11 mouse cellular contexts compared by ENCODE assay signal in genomic region chr17:46647279-46647678, GRCm38 (mm10). TPM values are rescaled to one million over a fixed set of nuclear protein-coding genes. Genes with fewer than 3 reads are reported as not detected.
A peak's percentile ranks its signal among the peaks of the same experiment; 100 is the strongest.
DNase-seq lines count a peak whose midpoint lies in the region; ATAC-seq lines count a peak whose summit lies in the region.
"Had no signal": no experiment of that assay in that cellular context is flagged by ENCODE, and none has a peak within 500 bp of the region (broad histone marks: within the 10 kb centered on the region; RNA-seq: fewer than 3 reads in every experiment).

No protein-coding gene starts in this region.

- H3K4me2 ChIP-seq in kidney, embryonic 14.5 days (replicated peaks; ENCODE audit: low read depth, low read length) = peak overlapping the region; percentile 89; the same call in 1 of the 2 replicates
- H3K4me2 ChIP-seq in embryonic facial prominence, embryonic 15.5 days (replicated peaks) = no peak overlapping the region
- H3K4me2 ChIP-seq in intestine, embryonic 16.5 days (ENCODE audit: low read depth, low read length) = peak overlapping the region; percentile 77
- H3K4me2 ChIP-seq in midbrain, embryonic 14.5 days (ENCODE audit: low read length) = peak overlapping the region; percentile 95; the same call in 1 of the 2 replicates

- no peaks in the 10 kb centered on the region for H3K27me3 ChIP-seq in kidney, embryonic 14.5 days (ENCODE audit: control insufficient read depth, insufficient read depth, low read length)
- no peaks in the 10 kb centered on the region for H3K27me3 ChIP-seq in embryonic facial prominence, embryonic 15.5 days
- H3K27me3 ChIP-seq in intestine, embryonic 16.5 days (replicated peaks; ENCODE audit: control insufficient read depth, insufficient read depth, low read length) = no peaks in the 10 kb centered on the region
- no peaks in the 10 kb centered on the region for H3K27me3 ChIP-seq in midbrain, embryonic 14.5 days (ENCODE audit: control insufficient read depth, insufficient read depth, low read length)
- H3K27me3 ChIP-seq: hindbrain, embryonic 15.5 days had no signal

- no peak for ATAC-seq in kidney, embryonic 14.5 days (ENCODE audit: low FRiP score, low TSS enrichment)
- ATAC-seq in embryonic facial prominence, embryonic 15.5 days (ENCODE audit: insufficient number of reproducible peaks, low FRiP score, low TSS enrichment, low read depth) = no peak
- ATAC-seq in intestine, embryonic 16.5 days = no peak
- no peak for ATAC-seq in midbrain, embryonic 14.5 days (ENCODE audit: low FRiP score, low TSS enrichment)
- ATAC-seq in monocyte, adult 5-6 weeks (replicated peaks; ENCODE audit: insufficient number of reproducible peaks, low FRiP score, low TSS enrichment, poor library complexity, severe bottlenecking) = no peak

- H3K9me3 ChIP-seq in kidney, embryonic 14.5 days (ENCODE audit: control insufficient read depth, low read length) = no peaks in the 10 kb centered on the region
- H3K9me3 ChIP-seq in embryonic facial prominence, embryonic 15.5 days (replicated peaks) = no peaks in the 10 kb centered on the region
- H3K9me3 ChIP-seq in intestine, embryonic 16.5 days (ENCODE audit: control insufficient read depth, low read length) = no peaks in the 10 kb centered on the region
- no peaks in the 10 kb centered on the region for H3K9me3 ChIP-seq in midbrain, embryonic 14.5 days (ENCODE audit: control insufficient read depth, low read length)
- H3K9me3 ChIP-seq: hindbrain, embryonic 15.5 days had no signal

- no peak overlapping the region for H3K27ac ChIP-seq in kidney, embryonic 14.5 days (ENCODE audit: low read depth, low read length)
- no peak overlapping the region for H3K27ac ChIP-seq in embryonic facial prominence, embryonic 15.5 days (replicated peaks)
- H3K27ac ChIP-seq in intestine, embryonic 16.5 days (ENCODE audit: low read length) = no peak overlapping the region
- H3K27ac ChIP-seq in midbrain, embryonic 14.5 days (replicated peaks; ENCODE audit: low read depth, low read length) = no peak overlapping the region

- no peak for DNase-seq in kidney, adult 11 months
- DNase-seq in midbrain, embryonic 14.5 days = no peak
- no peak for DNase-seq in layer of hippocampus, adult 11-12 months (ENCODE audit: low spot score)
- DNase-seq: adrenal gland, postnatal 25 days; cerebellum, postnatal 10 days; lung, postnatal 36 days had no signal

- WGBS in kidney, embryonic 14.5 days = 97% methylated on average over 7 of the region's 7 CpGs
- 91% methylated on average over 7 of the region's 7 CpGs for WGBS in embryonic facial prominence, embryonic 15.5 days
- 87% methylated on average over 7 of the region's 7 CpGs for WGBS in intestine, embryonic 16.5 days
- 92% methylated on average over 7 of the region's 7 CpGs for WGBS in midbrain, embryonic 14.5 days

- no peak overlapping the region for H3K9ac ChIP-seq in kidney, embryonic 14.5 days (ENCODE audit: low read depth, low read length)
- no peak overlapping the region for H3K9ac ChIP-seq in embryonic facial prominence, embryonic 15.5 days
- H3K9ac ChIP-seq in intestine, embryonic 16.5 days (ENCODE audit: low read depth, low read length) = peak overlapping the region; percentile 88; the same call in 1 of the 2 replicates
- no peak overlapping the region for H3K9ac ChIP-seq in midbrain, embryonic 14.5 days (replicated peaks; ENCODE audit: low read length)

- peaks cover 15% of the 10 kb centered on the region; the same call in 1 of the 2 replicates for H3K36me3 ChIP-seq in kidney, embryonic 14.5 days (ENCODE audit: control insufficient read depth, insufficient read depth, low read length)
- H3K36me3 ChIP-seq in embryonic facial prominence, embryonic 15.5 days = peaks cover 13% of the 10 kb centered on the region
- no peaks in the 10 kb centered on the region for H3K36me3 ChIP-seq in intestine, embryonic 16.5 days (ENCODE audit: control insufficient read depth, insufficient read depth, low read length)
- H3K36me3 ChIP-seq in midbrain, embryonic 14.5 days (ENCODE audit: control insufficient read depth, insufficient read depth, low read length) = peaks cover 15% of the 10 kb centered on the region

- peaks cover 33% of the 10 kb centered on the region for H3K4me1 ChIP-seq in kidney, embryonic 14.5 days (ENCODE audit: control insufficient read depth, insufficient read depth, low read length)
- peaks cover 45% of the 10 kb centered on the region for H3K4me1 ChIP-seq in embryonic facial prominence, embryonic 15.5 days
- peaks cover 20% of the 10 kb centered on the region for H3K4me1 ChIP-seq in intestine, embryonic 16.5 days (ENCODE audit: control insufficient read depth, insufficient read depth, low read length)
- H3K4me1 ChIP-seq in midbrain, embryonic 14.5 days (ENCODE audit: control insufficient read depth, insufficient read depth, low read length) = peaks cover 38% of the 10 kb centered on the region

- H3K4me3 ChIP-seq in kidney, embryonic 14.5 days (ENCODE audit: low read length) = peak overlapping the region; percentile 75; the same call in 1 of the 2 replicates
- H3K4me3 ChIP-seq in embryonic facial prominence, embryonic 15.5 days (replicated peaks) = peak overlapping the region; percentile 97; the same call in 1 of the 2 replicates
- H3K4me3 ChIP-seq in intestine, embryonic 16.5 days (ENCODE audit: low read length) = peak overlapping the region; percentile 85
- H3K4me3 ChIP-seq in midbrain, embryonic 14.5 days (replicated peaks; ENCODE audit: low read depth, low read length) = no peak overlapping the region

RNA-seq across cellular contexts. Expression of gene Mrpl2, which starts 1.2 kb away (rescaled TPM):
- 121 and 141 TPM in 2 replicates for polyA plus RNA-seq in kidney, embryonic 14.5 days (2014; fragmentation: Nextera tagmentation; extraction: Ambion mirVana)
- 92.9 and 95.8 TPM in 2 replicates for polyA plus RNA-seq in embryonic facial prominence, embryonic 15.5 days (2015; fragmentation: Nextera tagmentation; extraction: Ambion mirVana)
- 164 and 170 TPM in 2 replicates for polyA plus RNA-seq in intestine, embryonic 16.5 days (2015; fragmentation: Nextera tagmentation; extraction: Ambion mirVana)
- 73.2 and 78.0 TPM in 2 replicates for polyA plus RNA-seq in midbrain, embryonic 14.5 days (2014; fragmentation: Nextera tagmentation; extraction: Ambion mirVana)
- 26.1 to 33.3 TPM (median 28.5 TPM) in 3 replicates for total RNA-seq in monocyte, adult 5-6 weeks (2017)

RNA-seq across cellular contexts. Expression of gene Klc4, which starts 1.5 kb away (rescaled TPM):
- polyA plus RNA-seq in kidney, embryonic 14.5 days (2014; fragmentation: Nextera tagmentation; extraction: Ambion mirVana) = 22.0 and 31.5 TPM in 2 replicates
- 23.4 and 24.5 TPM in 2 replicates for polyA plus RNA-seq in embryonic facial prominence, embryonic 15.5 days (2015; fragmentation: Nextera tagmentation; extraction: Ambion mirVana)
- polyA plus RNA-seq in intestine, embryonic 16.5 days (2015; fragmentation: Nextera tagmentation; extraction: Ambion mirVana) = 93.7 and 104 TPM in 2 replicates
- 32.8 and 33.4 TPM in 2 replicates for polyA plus RNA-seq in midbrain, embryonic 14.5 days (2014; fragmentation: Nextera tagmentation; extraction: Ambion mirVana)
- 15.6 to 18.9 TPM (median 18.5 TPM) in 3 replicates for total RNA-seq in monocyte, adult 5-6 weeks (2017)

RNA-seq across cellular contexts. Expression of gene Cul7, which starts 2.9 kb away (rescaled TPM):
- polyA plus RNA-seq in kidney, embryonic 14.5 days (2014; fragmentation: Nextera tagmentation; extraction: Ambion mirVana) = 40.7 and 42.6 TPM in 2 replicates
- polyA plus RNA-seq in embryonic facial prominence, embryonic 15.5 days (2015; fragmentation: Nextera tagmentation; extraction: Ambion mirVana) = 64.0 and 64.1 TPM in 2 replicates
- polyA plus RNA-seq in intestine, embryonic 16.5 days (2015; fragmentation: Nextera tagmentation; extraction: Ambion mirVana) = 42.4 and 43.1 TPM in 2 replicates
- 32.3 and 32.9 TPM in 2 replicates for polyA plus RNA-seq in midbrain, embryonic 14.5 days (2014; fragmentation: Nextera tagmentation; extraction: Ambion mirVana)
- 2.0 to 3.2 TPM (median 3.2 TPM) in 3 replicates for total RNA-seq in monocyte, adult 5-6 weeks (2017)

RNA-seq across cellular contexts. Expression of gene Ptk7, which starts 18.0 kb away (rescaled TPM):
- 58.5 and 64.1 TPM in 2 replicates for polyA plus RNA-seq in kidney, embryonic 14.5 days (2014; fragmentation: Nextera tagmentation; extraction: Ambion mirVana)
- 156 and 161 TPM in 2 replicates for polyA plus RNA-seq in embryonic facial prominence, embryonic 15.5 days (2015; fragmentation: Nextera tagmentation; extraction: Ambion mirVana)
- polyA plus RNA-seq in intestine, embryonic 16.5 days (2015; fragmentation: Nextera tagmentation; extraction: Ambion mirVana) = 53.2 and 54.4 TPM in 2 replicates
- 19.6 and 20.0 TPM in 2 replicates for polyA plus RNA-seq in midbrain, embryonic 14.5 days (2014; fragmentation: Nextera tagmentation; extraction: Ambion mirVana)
- total RNA-seq in monocyte, adult 5-6 weeks (2017) = not detected in 3 replicates

RNA-seq across cellular contexts. Expression of gene Rrp36, which starts 26.9 kb away (rescaled TPM):
- polyA plus RNA-seq in kidney, embryonic 14.5 days (2014; fragmentation: Nextera tagmentation; extraction: Ambion mirVana) = 54.0 and 66.5 TPM in 2 replicates
- polyA plus RNA-seq in embryonic facial prominence, embryonic 15.5 days (2015; fragmentation: Nextera tagmentation; extraction: Ambion mirVana) = 61.9 and 64.9 TPM in 2 replicates
- polyA plus RNA-seq in intestine, embryonic 16.5 days (2015; fragmentation: Nextera tagmentation; extraction: Ambion mirVana) = 64.8 and 67.4 TPM in 2 replicates
- polyA plus RNA-seq in midbrain, embryonic 14.5 days (2014; fragmentation: Nextera tagmentation; extraction: Ambion mirVana) = 35.3 and 40.5 TPM in 2 replicates
- total RNA-seq in monocyte, adult 5-6 weeks (2017) = 52.8 to 99.5 TPM (median 65.5 TPM) in 3 replicates
